Mouse (Mus musculus) heart, adult 2 months (tissue): ENCODE results near the gene Ovol3. TPM values are rescaled to one million over a fixed set of nuclear protein-coding genes. Genes with fewer than 3 reads are reported as not detected.
"Not testable (repeated sequence)": the region's sequence is repeated elsewhere in the genome, so short reads cannot be mapped to it uniquely, and the experiment has no call there.

Experiments
- DNase-seq, 2 experiments: peaks; one replicate each; pipeline ENCODE4 v3.0.0; 2021
- H3K27ac ChIP-seq: fragments of 200-600 bp; 2 replicates; pipeline ENCODE4 v1.8.1; 2022
- H3K27me3 ChIP-seq: fragments of 200-500 bp; 2 replicates; pipeline ENCODE4 v1.6.1; 2012; ENCODE audit warnings: mild to moderate bottlenecking, low read length, inconsistent platforms, mixed read lengths; ENCODE audit not compliant: control insufficient read depth, insufficient read depth
- H3K36me3 ChIP-seq: fragments of 200-500 bp; 2 replicates; pipeline ENCODE4 v1.6.1; 2012; ENCODE audit warnings: low read length, inconsistent platforms; ENCODE audit not compliant: control insufficient read depth, insufficient read depth
- H3K4me1 ChIP-seq: fragments of 200-500 bp; 2 replicates; pipeline ENCODE4 v1.6.1; 2011; ENCODE audit warnings: low read length; ENCODE audit not compliant: control insufficient read depth, insufficient read depth
- H3K4me3 ChIP-seq: fragments of 200-600 bp; 2 replicates; pipeline ENCODE4 v1.8.1; 2022
- H3K79me2 ChIP-seq: fragments of 200-500 bp; replicated peaks from 2 replicates; pipeline ENCODE4 v1.6.1; 2012; ENCODE audit warnings: mild to moderate bottlenecking, inconsistent platforms, low read length, moderate library complexity, mixed read lengths; ENCODE audit not compliant: control insufficient read depth, insufficient read depth
- H3K9ac ChIP-seq: fragments of 200-500 bp; 2 replicates; pipeline ENCODE4 v1.6.1; 2012; ENCODE audit warnings: low read depth, mild to moderate bottlenecking, control low read depth, inconsistent platforms, low read length, mixed read lengths
- CTCF ChIP-seq: fragments of 200-600 bp; IDR thresholded peaks from 2 replicates; pipeline ENCODE4 v1.8.1; 2022; ENCODE audit warnings: antibody characterized with exemption, mild to moderate bottlenecking, moderate library complexity
- EP300 ChIP-seq: fragments of 200-500 bp; IDR thresholded peaks from 2 replicates; pipeline ENCODE4 v1.6.1; 2011; ENCODE audit warnings: low read depth, low read length, control low read depth; ENCODE audit not compliant: insufficient read depth
- POLR2A ChIP-seq: fragments of 200-500 bp; IDR thresholded peaks from 2 replicates; pipeline ENCODE4 v1.6.1; 2011; ENCODE audit warnings: mild to moderate bottlenecking, low read depth, low read length, control low read depth; ENCODE audit not compliant: insufficient read depth
- WGBS: fragments of 180-500 bp; shearing (Covaris S2); methylation state at CpG from one replicate; pipeline ENCODE4 v1.1.7; 2018; 5-methylcytosine and 5-hydroxymethylcytosine counted together
- intact Hi-C: fragments of 180-260 bp; cut with DNase I; formaldehyde crosslinking; loops from one replicate; pipeline ENCODE4 v1.15.1; 2025
- polyA plus RNA-seq: library from polyadenylated mRNA; depleted of rRNA; stranded (reverse); fragments of >200 nt; gene quantifications from 2 replicates; pipeline ENCODE4 v1.2.3, GENCODE M21; 2012
- total RNA-seq, 2 experiments: library from RNA; stranded (reverse); gene quantifications; 2 replicates each; pipeline ENCODE4 v1.2.3; 2021

The Ovol3 gene
- total and polyA plus RNA-seq, 3 experiments: not detected

DNA sequence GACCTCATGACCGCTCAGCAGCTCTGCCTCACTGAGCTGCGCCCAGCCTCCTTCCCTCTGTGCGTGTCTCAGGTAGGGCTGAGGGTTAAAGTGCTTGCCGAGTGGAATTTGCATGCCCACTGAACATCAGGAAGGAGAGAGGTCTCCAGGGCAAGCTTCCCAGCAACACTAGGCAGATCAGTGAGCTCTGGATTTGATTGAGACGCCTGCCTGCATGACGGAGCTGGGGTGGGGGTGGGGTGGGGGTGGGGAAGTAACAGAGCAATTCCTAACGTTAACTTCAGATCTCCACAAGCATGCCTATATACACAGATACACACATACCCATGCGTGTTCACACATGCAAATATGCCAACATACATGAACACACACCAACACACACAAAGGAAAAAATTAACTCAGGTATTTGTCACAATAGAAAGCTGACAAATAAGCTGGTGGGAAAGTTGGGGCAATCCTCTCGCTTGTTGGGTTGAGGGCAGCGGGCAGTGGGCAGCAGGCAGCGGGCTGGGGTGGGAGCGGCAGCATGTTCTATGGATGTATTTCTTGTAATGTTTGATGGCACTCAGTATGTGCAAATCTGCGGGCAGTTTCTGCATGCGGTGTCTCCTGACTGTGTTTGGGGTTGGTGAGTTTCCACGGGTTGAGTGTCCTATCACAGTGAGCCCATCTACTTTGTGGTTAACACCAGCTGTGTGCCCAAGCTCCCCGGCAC, 16.1 kb downstream of the Ovol3 start:
- Histone ChIP-seq H3K27me3 (no peaks in the 10 kb centered on the region), H3K9ac (peak overlapping the region; percentile 68), H3K36me3 (no peaks in the 10 kb centered on the region), H3K79me2 (no peaks in the 10 kb centered on the region), H3K4me3 (peak overlapping the region; percentile 54), H3K4me1 (peaks cover 6% of the 10 kb centered on the region), H3K27ac (peak overlapping the region; percentile 69)
- peak; percentile 56 to 68 for DNase-seq
- intact Hi-C loops: loop anchor here (5.0 kb wide), 3 partner anchors 37 to 402 kb away; partner anchors contain the start of genes Cox7a1, Zfp382 and Zfp790
- TF ChIP-seq POLR2A (no peak), EP300 (no peak), CTCF (no peak)
- 4% methylated on average over 16 of the region's 16 CpGs for WGBS

DNA sequence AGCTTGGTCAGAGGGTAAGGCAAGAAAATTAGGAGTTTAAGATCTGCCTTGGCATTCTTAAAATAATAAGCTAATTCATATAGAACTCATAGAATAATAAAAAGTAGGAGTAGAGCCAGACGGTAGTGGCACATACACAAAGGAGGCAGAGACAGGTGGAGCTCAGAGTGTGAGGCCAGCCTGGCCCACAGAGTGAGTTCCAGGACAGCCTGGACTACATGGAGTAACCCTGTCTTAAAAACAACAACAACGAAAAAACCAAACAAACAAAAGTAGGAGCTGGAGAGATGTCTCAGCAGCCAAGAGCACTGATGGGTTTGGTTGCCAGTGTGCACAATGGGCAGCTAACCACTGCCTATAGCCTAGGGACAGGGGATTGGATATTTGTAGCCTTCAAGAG, 18.2 kb downstream of the Ovol3 start:
- DNase-seq: no peak
- TF ChIP-seq EP300 (no peak), CTCF (no peak), POLR2A (no peak)
- intact Hi-C loops: loop anchor here (5.0 kb wide), 3 partner anchors 35 to 400 kb away; partner anchors contain the start of genes Cox7a1, Zfp382 and Zfp790

DNA sequence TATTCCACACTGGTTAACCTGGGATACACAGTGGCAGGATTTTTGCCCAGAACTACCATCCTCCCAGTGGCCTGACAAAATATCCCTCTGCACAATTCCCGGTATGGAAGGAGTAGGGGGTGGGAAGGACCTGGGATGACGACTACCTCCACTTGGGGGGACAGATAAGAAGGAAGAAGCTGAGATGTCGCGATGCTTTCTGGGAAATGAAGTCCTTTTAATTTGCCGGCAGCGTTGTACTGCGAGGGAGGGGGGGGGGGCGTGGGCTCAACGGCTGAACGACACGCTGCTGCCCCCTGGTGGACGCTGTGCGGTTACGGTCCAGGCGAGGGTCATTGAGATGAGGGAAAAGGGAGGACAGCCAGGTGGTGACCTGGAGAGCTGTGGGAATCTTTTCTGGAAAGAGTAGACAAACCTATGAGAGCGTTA, 18.8 kb downstream of the Ovol3 start:
- Histone ChIP-seq H3K79me2 (no peaks in the 10 kb centered on the region), H3K27ac (peak overlapping the region; percentile 1; the same call in 1 of the 2 replicates), H3K4me3 (no peak overlapping the region; the same call in 1 of the 2 replicates), H3K27me3 (no peaks in the 10 kb centered on the region), H3K9ac (no peak overlapping the region), H3K36me3 (no peaks in the 10 kb centered on the region), H3K4me1 (peaks cover 6% of the 10 kb centered on the region)
- 1% methylated on average over 16 of the region's 16 CpGs for WGBS
- DNase-seq: peak; percentile 73 to 81
- intact Hi-C loops: loop anchor here (5.0 kb wide), 3 partner anchors 34 to 399 kb away; partner anchors contain the start of genes Cox7a1, Zfp382 and Zfp790
- no peak for TF ChIP-seq POLR2A
- peak; percentile 91 for TF ChIP-seq CTCF

More for the DNA sequence above, 18.2 kb downstream of the Ovol3 start:
- H3K4me1 ChIP-seq: peaks cover 6% of the 10 kb centered on the region
- H3K36me3 ChIP-seq: no peaks in the 10 kb centered on the region
- 63% methylated on average over 2 of the region's 2 CpGs for WGBS
- H3K4me3 ChIP-seq: no peak overlapping the region
- H3K27ac ChIP-seq: no peak overlapping the region
- H3K27me3 ChIP-seq: no peaks in the 10 kb centered on the region
- H3K79me2 ChIP-seq: no peaks in the 10 kb centered on the region
- no peak overlapping the region for H3K9ac ChIP-seq

DNA sequence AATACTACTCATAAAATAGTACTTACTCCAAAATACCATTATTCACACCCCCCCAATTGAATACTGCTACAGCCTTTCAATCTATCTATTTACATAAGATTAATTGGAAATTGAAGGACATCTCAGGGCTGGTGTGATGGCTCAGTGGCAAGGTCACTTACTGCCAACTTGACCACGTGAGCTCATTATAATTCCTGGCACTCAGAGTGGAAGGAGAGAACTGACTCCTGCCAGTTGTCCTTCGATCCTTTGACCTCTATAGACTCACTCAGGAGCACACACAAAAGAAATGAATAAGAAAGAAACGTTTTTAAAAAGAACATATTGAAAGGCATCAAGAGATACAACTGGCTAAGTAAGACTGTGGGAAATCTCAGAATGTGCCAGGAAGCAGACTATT, 19.6 kb downstream of the Ovol3 start:
- Histone ChIP-seq H3K79me2 (no peaks in the 10 kb centered on the region), H3K27me3 (no peaks in the 10 kb centered on the region), H3K36me3 (no peaks in the 10 kb centered on the region), H3K4me3 (no peak overlapping the region), H3K27ac (no peak overlapping the region; the same call in 1 of the 2 replicates), H3K9ac (no peak overlapping the region), H3K4me1 (peaks cover 6% of the 10 kb centered on the region)
- TF ChIP-seq POLR2A: no peak
- TF ChIP-seq CTCF: no peak
- no peak for TF ChIP-seq EP300
- WGBS: 68% methylated on average over 3 of the region's 3 CpGs
- intact Hi-C loops: loop anchor here (5.0 kb wide), 3 partner anchors 34 to 399 kb away; partner anchors contain the start of genes Cox7a1, Zfp382 and Zfp790
- no peak for DNase-seq

DNA sequence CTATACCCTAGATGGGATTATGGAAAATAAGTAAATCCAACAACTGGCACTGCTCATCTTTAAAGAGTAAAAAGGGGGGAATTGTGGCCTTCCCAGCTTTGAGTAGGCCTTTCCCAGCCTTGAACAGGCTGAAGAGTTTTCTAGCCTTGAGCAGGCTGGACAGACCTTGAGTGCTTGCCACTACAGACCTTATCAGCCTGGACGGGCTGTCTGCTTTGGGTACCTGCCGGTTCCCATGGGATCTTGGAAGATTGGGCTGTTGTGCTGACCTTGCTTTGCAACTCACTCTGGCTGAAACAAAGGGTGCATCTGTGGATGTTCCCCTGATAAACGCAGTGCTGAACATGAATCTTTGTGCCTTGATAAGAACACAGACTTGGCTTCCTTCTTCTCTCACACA, 21.6 kb downstream of the Ovol3 start:
- no peak for TF ChIP-seq CTCF
- TF ChIP-seq EP300: no peak
- no peak for TF ChIP-seq POLR2A
- no peaks in the 10 kb centered on the region for H3K79me2 ChIP-seq
- no peaks in the 10 kb centered on the region for H3K36me3 ChIP-seq
- peaks cover 2% of the 10 kb centered on the region; the same call in 1 of the 2 replicates for H3K4me1 ChIP-seq
- H3K9ac ChIP-seq: no peak overlapping the region
- no peaks in the 10 kb centered on the region for H3K27me3 ChIP-seq
- H3K4me3 ChIP-seq: no peak overlapping the region
- WGBS: 76% methylated on average over 3 of the region's 3 CpGs
- no peak for DNase-seq
- H3K27ac ChIP-seq: no peak overlapping the region
- intact Hi-C loops: no loop called here

DNA sequence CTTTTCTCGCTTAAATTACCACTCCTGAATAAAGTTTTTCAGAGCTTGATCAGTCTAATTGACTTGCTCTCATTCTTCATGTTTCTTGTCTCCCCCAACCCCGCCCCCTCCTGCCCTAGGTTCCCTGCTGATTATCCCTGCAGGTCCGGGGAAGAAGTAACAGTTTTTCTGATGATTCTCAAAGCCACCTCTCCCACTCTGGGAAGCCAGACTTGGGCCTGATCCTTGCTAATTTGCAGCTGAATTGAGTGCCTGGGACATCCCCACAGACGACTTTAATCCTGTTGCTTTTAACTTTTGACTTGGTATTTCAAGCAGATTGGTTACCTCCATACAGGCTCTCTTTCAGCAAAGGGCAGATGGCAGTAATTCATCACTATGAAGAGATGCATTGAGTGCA, 24.5 kb downstream of the Ovol3 start:
- Histone ChIP-seq H3K27ac (no peak overlapping the region), H3K4me1 (no peaks in the 10 kb centered on the region), H3K4me3 (no peak overlapping the region), H3K27me3 (no peaks in the 10 kb centered on the region), H3K79me2 (no peaks in the 10 kb centered on the region), H3K9ac (no peak overlapping the region), H3K36me3 (no peaks in the 10 kb centered on the region)
- DNase-seq: no peak
- TF ChIP-seq POLR2A (no peak), CTCF (no peak), EP300 (no peak)
- WGBS: 31% methylated on average over 4 of the region's 4 CpGs
- intact Hi-C loops: no loop called here

DNA sequence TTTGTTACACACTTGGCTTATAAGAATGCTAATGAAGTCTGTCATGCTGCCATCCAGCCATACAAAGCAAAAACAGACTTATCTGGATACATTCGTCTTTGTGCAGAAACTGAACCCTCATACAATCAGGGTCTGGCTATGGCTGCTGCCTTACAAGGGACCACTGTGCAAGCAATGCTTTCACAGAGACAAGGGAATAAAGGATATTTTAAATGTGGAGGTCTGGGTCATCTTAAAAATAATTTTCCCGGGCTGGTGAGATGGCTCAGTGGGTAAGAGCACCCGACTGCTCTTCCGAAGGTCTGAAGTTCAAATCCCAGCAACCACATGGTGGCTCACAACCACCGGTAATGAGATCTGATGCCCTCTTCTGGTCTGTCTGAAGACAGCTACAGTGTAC, 29.2 kb downstream of the Ovol3 start:
- not testable (repeated sequence) for H3K4me1 ChIP-seq, H3K4me3 ChIP-seq, H3K79me2 ChIP-seq, H3K27me3 ChIP-seq, H3K9ac ChIP-seq, DNase-seq, H3K36me3 ChIP-seq, H3K27ac ChIP-seq
- 46% methylated on average over 5 of the region's 5 CpGs for WGBS
- intact Hi-C loops: loop anchor here (5.0 kb wide), 1 partner anchor 194 kb away; no protein-coding TSS in a partner anchor
